Mouse (Mus musculus): Measurements from ENCODE around the gene Cnnm2. TPM values are rescaled to one million over a fixed set of nuclear protein-coding genes. Genes with fewer than 3 reads are reported as not detected.

The Cnnm2 gene
- polyA plus RNA-seq, 1 experiment, result 12.2 TPM

DNA sequence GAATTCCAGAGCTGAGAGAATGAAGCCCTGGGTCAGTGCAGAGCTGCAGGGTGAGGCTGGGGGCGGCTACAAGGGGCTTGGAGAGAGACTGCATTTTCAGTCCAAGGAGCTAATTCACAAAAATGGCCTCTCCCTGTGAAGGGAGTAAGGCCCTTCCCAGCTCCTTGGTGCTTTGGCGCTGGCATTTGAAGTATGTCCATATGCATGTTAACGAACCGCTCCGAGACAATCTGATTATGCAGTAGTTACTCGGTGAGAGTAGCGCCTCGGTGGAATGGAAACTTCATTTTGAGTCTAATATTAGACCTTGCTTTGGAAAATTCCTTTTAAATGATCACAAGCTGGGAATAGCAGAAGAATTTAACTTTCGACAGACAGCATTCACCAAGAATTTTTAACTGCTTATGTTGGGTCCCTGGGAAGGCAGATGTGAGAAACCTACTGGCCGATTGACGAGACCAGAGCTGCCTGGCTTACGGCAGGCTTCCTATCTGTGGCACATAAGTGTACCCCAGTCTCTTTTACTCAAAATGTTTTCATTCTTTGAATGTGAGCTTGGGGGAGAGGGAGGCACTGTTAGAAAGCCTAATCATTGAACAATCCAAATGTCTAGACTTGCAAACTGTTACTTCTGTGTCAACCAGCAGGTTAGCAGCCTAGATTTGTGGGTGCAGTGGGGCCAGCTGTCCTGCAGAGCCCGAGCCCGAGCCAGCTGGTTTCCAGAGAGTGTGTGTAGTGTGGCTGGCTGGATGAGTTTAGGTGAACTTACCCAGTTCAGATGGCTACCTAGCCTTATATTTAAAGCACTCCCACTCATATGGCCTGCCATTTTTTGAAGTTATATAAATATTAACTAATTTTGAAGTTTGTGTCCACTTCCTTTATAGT, 87.2 kb downstream of the Cnnm2 start:
- WGBS, result 73% methylated on average over 14 of the region's 14 CpGs
- no peaks in the 10 kb centered on the region for H3K4me1 ChIP-seq (ENCODE audit: control insufficient read depth, insufficient read depth, low read length)
- no peak overlapping the region for H3K4me3 ChIP-seq (replicated peaks; ENCODE audit: extremely low read depth, low read depth, low read length)
- DNase-seq, result no peak
- no peak for TF ChIP-seq CTCF (IDR thresholded peaks at IDR 0.05; ENCODE audit: insufficient read depth, low read length)
- no peak for TF ChIP-seq POLR2A (IDR thresholded peaks at IDR 0.05; ENCODE audit: borderline replicate concordance, extremely low read depth, low read depth, low read length)

DNA sequence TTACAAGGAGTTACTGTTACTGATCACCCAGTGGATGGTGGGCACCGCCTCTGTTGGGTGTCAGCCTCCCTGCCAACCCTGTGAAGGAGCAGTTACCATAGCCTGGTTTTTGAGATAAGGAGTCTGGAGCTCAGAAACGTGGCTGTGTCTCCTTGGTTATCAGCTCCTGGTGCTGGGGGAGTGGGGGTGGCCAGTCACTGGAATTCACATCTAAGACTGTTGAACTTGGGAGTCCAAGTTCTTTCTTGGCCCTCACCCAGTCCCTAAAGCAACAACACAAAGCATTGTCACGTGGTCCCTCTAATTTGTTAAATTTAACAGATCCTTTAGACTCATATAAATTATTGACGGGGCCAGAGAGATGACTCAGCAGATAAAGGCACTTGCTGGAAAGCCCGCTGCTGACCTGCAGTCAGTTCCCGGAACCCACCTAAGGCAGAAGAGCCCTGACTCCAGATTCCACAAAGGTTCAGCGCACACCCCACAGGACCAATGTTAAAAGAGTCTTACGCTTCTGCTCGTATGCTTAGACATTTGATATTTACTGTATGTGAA, 88.1 kb downstream of the Cnnm2 start:
- 67% methylated on average over 9 of the region's 9 CpGs for whole genome bisulfite sequencing
- TF ChIP-seq POLR2A (IDR thresholded peaks at IDR 0.05; ENCODE audit: borderline replicate concordance, extremely low read depth, low read depth, low read length) (no peak), CTCF (IDR thresholded peaks at IDR 0.05; ENCODE audit: insufficient read depth, low read length) (no peak)
- DNase-seq, result no peak
- Histone ChIP-seq H3K4me1 (ENCODE audit: control insufficient read depth, insufficient read depth, low read length) (no peaks in the 10 kb centered on the region), H3K4me3 (replicated peaks; ENCODE audit: extremely low read depth, low read depth, low read length) (no peak overlapping the region)

DNA sequence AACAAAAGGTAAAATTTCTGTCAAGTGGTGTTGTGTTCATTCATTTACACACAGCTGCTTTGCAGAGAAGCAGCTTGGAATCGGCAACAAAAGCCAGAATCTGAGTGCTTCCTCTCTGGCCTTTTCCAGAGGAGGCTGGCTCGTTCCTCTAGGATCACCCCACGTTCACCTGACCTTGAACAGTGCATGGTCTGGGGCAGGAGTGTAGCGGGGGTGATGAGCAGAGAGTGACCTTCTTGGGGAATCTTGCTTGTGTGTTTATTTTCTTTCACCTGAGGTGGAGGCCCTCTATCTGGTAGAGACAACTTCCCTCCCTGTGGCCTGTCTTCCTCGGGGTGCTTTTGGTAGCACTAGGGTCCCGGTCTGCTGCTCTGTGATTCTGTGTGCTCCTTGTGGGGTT, 94.8 kb downstream of the Cnnm2 start:
- Histone ChIP-seq H3K4me1 (ENCODE audit: control insufficient read depth, insufficient read depth, low read length) (no peaks in the 10 kb centered on the region), H3K4me3 (replicated peaks; ENCODE audit: extremely low read depth, low read depth, low read length) (no peak overlapping the region)
- no peak for DNase-seq
- 57% methylated on average over 6 of the region's 6 CpGs for WGBS
- no peak for TF ChIP-seq POLR2A (IDR thresholded peaks at IDR 0.05; ENCODE audit: borderline replicate concordance, extremely low read depth, low read depth, low read length)
- TF ChIP-seq CTCF (IDR thresholded peaks at IDR 0.05; ENCODE audit: insufficient read depth, low read length), result no peak

- Histone ChIP-seq H3K4me3 (replicated peaks; ENCODE audit: extremely low read depth, low read depth, low read length) (no peak overlapping the region), H3K4me1 (ENCODE audit: control insufficient read depth, insufficient read depth, low read length) (no peaks in the 10 kb centered on the region)
- TF ChIP-seq CTCF (IDR thresholded peaks at IDR 0.05; ENCODE audit: insufficient read depth, low read length) (no peak), POLR2A (IDR thresholded peaks at IDR 0.05; ENCODE audit: borderline replicate concordance, extremely low read depth, low read depth, low read length) (no peak)
- WGBS, result 57% methylated on average over 10 of the region's 10 CpGs
- DNase-seq, result no peak
Measured at GRCm38 (mm10) chr19:46856780-46857179, 95.4 kb downstream of the Cnnm2 start.

DNA sequence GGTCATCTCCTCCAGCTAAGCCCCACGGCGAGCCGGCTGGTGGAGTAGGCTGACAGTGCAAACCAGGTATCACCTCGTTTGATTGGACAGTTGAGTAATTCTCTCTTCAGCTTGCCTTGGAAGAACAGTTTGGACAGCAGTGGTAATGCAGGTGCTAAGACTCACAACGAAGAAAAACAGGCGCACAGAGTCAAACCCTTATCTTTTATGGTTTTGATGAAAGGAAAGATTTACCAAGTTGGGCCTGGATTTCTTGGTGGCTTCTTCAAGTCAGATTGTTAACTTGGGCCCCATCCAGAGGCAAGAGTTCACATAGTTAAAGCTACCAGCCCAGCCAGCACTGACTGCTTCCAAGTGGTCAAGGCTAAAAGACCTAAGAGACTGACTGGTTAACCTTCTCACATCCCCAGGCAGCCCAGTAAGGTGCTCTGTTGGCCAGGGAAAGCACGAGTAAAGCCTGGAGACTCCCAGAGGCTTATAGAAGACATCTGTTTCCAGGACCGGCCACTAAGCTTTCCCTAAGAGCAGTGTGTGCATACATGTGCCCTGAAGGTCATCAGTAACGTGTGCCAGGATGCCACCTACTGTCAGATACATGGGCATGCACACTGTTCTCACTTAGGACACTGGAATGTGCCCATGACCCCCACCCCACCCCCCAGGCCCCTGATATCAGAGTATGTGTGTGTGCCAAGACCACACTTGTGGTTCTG, 96.0 kb downstream of the Cnnm2 start:
- no peak for DNase-seq
- H3K4me3 ChIP-seq (replicated peaks; ENCODE audit: extremely low read depth, low read depth, low read length), result no peak overlapping the region
- no peaks in the 10 kb centered on the region for H3K4me1 ChIP-seq (ENCODE audit: control insufficient read depth, insufficient read depth, low read length)
- 62% methylated on average over 9 of the region's 9 CpGs for WGBS
- no peak for TF ChIP-seq POLR2A (IDR thresholded peaks at IDR 0.05; ENCODE audit: borderline replicate concordance, extremely low read depth, low read depth, low read length)
- peak; percentile 37; the same call in 1 of the 2 replicates for TF ChIP-seq CTCF (IDR thresholded peaks at IDR 0.05; ENCODE audit: insufficient read depth, low read length)

DNA sequence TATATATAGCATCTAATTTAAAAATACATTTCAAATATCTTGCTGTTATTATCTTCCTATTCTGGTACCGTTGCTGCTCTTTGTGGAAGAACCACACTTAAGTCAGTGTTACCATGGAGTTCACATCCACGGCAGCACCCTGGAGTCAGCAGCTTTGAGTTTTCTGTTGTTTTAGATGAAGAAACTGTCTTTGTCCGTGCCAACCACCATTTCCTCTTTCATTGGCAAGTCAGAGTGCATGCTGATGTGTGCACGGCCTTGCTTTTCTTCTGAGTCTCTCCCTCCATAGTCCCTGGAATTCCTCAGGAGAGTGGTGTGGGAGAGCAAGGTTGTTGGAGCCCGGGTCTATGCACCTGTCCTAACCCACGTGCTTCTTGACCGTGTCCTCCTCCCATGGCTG, 96.8 kb downstream of the Cnnm2 start:
- TF ChIP-seq CTCF (IDR thresholded peaks at IDR 0.05; ENCODE audit: insufficient read depth, low read length), result no peak
- TF ChIP-seq POLR2A (IDR thresholded peaks at IDR 0.05; ENCODE audit: borderline replicate concordance, extremely low read depth, low read depth, low read length), result no peak
- WGBS, result 73% methylated on average over 7 of the region's 7 CpGs
- 0 out of 2 replicates have a peak, but pooled peaks cover 2% of the 10 kb centered on the region for H3K4me1 ChIP-seq (ENCODE audit: control insufficient read depth, insufficient read depth, low read length)
- H3K4me3 ChIP-seq (replicated peaks; ENCODE audit: extremely low read depth, low read depth, low read length), result no peak overlapping the region
- no peak for DNase-seq

GRCm38 (mm10) chr19:46862556-46862955, 101.2 kb downstream of the Cnnm2 start:
- TF ChIP-seq POLR2A (IDR thresholded peaks at IDR 0.05; ENCODE audit: borderline replicate concordance, extremely low read depth, low read depth, low read length) (no peak), CTCF (IDR thresholded peaks at IDR 0.05; ENCODE audit: insufficient read depth, low read length) (no peak)
- 21% methylated on average over 3 of the region's 3 CpGs for WGBS
- Histone ChIP-seq H3K4me3 (replicated peaks; ENCODE audit: extremely low read depth, low read depth, low read length) (no peak overlapping the region), H3K4me1 (ENCODE audit: control insufficient read depth, insufficient read depth, low read length) (0 out of 2 replicates have a peak, but pooled peaks cover 2% of the 10 kb centered on the region)
- no peak for DNase-seq

DNA sequence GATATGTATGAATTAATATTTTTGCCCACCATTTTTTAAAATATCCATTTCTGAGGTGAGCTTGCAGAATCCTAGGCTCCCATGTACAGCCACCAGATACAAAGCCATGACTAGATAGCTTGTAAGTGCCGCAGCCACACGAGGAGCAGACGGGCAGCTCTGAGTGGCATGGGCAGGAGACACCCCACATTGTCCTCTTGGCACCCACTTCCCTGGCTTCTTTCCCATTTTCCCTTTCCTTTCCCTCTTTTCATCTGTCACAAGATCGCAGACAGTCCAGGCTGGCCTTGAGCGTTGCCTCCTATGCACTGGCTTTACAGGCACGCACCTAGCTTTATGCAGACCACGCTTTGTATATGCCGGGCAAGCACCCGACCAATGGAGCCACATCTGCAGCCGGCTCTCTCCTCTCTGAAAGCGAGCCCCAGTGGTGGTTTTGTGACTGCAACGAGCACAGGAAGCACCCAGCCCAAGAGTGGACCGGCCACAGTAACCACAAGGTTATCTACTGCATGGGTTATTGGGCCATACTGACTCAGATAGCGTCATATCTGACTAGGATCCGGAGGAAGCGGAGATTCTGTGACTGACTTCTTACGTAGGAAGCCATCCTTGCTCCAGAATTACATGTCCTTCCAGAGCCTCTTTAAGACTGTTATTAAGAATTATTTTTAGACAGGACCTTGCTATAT, 102.0 kb downstream of the Cnnm2 start:
- TF ChIP-seq CTCF (IDR thresholded peaks at IDR 0.05; ENCODE audit: insufficient read depth, low read length) (no peak), POLR2A (IDR thresholded peaks at IDR 0.05; ENCODE audit: borderline replicate concordance, extremely low read depth, low read depth, low read length) (no peak)
- H3K4me1 ChIP-seq (ENCODE audit: control insufficient read depth, insufficient read depth, low read length), result 0 out of 2 replicates have a peak, but pooled peaks cover 2% of the 10 kb centered on the region
- no peak overlapping the region for H3K4me3 ChIP-seq (replicated peaks; ENCODE audit: extremely low read depth, low read depth, low read length)
- DNase-seq, result no peak
- WGBS, result 62% methylated on average over 17 of the region's 17 CpGs

DNA sequence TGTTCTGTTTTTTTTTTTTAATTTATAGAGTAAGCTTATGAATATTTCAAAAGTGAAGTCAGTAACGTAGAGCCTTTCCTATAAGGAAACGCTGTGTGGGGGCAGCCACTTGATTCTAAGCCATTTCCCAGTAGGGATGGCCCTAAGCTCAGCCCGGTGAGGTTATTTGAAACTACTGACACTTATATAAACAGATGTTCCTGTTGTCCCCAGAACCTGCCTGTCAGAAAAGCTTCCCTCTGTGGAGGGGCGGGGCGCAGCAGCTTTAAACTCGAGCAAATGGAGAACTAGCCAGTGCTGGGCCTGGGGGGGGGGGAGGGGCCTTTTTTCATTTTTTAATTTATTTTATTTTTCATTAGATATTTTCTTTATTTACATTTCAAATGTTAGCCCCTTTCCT, 102.7 kb downstream of the Cnnm2 start:
- TF ChIP-seq POLR2A (IDR thresholded peaks at IDR 0.05; ENCODE audit: borderline replicate concordance, extremely low read depth, low read depth, low read length) (no peak), CTCF (IDR thresholded peaks at IDR 0.05; ENCODE audit: insufficient read depth, low read length) (no peak)
- 41% methylated on average over 6 of the region's 6 CpGs for WGBS

More for the DNA sequence above, 102.7 kb downstream of the Cnnm2 start:
- no peak for DNase-seq
- Histone ChIP-seq H3K4me3 (replicated peaks; ENCODE audit: extremely low read depth, low read depth, low read length) (no peak overlapping the region), H3K4me1 (ENCODE audit: control insufficient read depth, insufficient read depth, low read length) (0 out of 2 replicates have a peak, but pooled peaks cover 2% of the 10 kb centered on the region)
